Mouse (Mus musculus): ENCODE measurements around the gene Ap3m1. TPM values are rescaled to one million over a fixed set of nuclear protein-coding genes. Genes with fewer than 3 reads are reported as not detected.

The Ap3m1 gene
- total RNA-seq, 2 experiments from 2014 or later, result 34.6 to 41.0 TPM

DNA sequence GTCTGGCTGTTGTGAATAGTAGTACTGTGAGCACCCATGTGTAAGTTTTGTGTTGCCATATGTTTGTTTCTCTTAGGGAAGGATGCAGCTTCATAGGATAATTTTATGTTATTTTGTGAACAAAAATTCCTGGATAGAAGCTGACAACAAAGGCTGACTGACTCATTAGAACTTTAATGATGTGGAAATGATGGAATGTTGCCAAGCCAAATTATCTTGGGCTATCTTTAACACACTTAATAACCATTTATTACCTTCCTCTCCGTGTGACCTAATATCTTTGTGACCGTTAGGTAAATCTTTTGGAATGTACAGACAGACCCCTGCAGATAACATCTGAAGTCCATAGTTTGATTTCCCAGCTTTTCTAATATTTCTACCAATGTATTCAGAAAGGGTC lies 33.8 kb upstream of the Ap3m1 start:
- TF ChIP-seq CTCF (IDR thresholded peaks at IDR 0.05), result no peak
- intact Hi-C loops (cut with DNase I), result no loop called here
- peak overlapping the region; percentile 82 for H3K27ac ChIP-seq
- DNase-seq, result no peak
- no peak overlapping the region for H3K4me3 ChIP-seq

- intact Hi-C loops (cut with DNase I), result no loop called here
- 0 out of 2 replicates have a peak overlapping the region, but pooled peaks have one; percentile 82 for H3K27ac ChIP-seq
These were observed 33.4 kb upstream of the Ap3m1 start for GRCm38 (mm10) chr14:21085666-21086065.

GRCm38 (mm10) chr14:21082823-21083222 lies 30.5 kb upstream of the Ap3m1 start:
- no peak for TF ChIP-seq CTCF (IDR thresholded peaks at IDR 0.05)
- no peak overlapping the region for H3K27ac ChIP-seq
- no peak for DNase-seq
- no peak overlapping the region for H3K4me3 ChIP-seq
- intact Hi-C loops (cut with DNase I), result no loop called here

More at GRCm38 (mm10) chr14:21085666-21086065, 33.4 kb upstream of the Ap3m1 start:
- no peak for DNase-seq
- TF ChIP-seq CTCF (IDR thresholded peaks at IDR 0.05), result no peak
- H3K4me3 ChIP-seq, result no peak overlapping the region

GRCm38 (mm10) chr14:21078511-21078910 lies 26.2 kb upstream of the Ap3m1 start:
- TF ChIP-seq CTCF (IDR thresholded peaks at IDR 0.05), result no peak
- no peak overlapping the region for H3K4me3 ChIP-seq
- intact Hi-C loops (cut with DNase I), result no loop called here
- H3K27ac ChIP-seq, result no peak overlapping the region
- DNase-seq, result no peak

GRCm38 (mm10) chr14:21077939-21078338 lies 25.6 kb upstream of the Ap3m1 start:
- no peak overlapping the region for H3K4me3 ChIP-seq
- DNase-seq, result no peak
- intact Hi-C loops (cut with DNase I), result no loop called here
- TF ChIP-seq CTCF (IDR thresholded peaks at IDR 0.05), result no peak
- H3K27ac ChIP-seq, result no peak overlapping the region; the same call in 1 of the 2 replicates

GRCm38 (mm10) chr14:21076501-21077194 lies 24.3 kb upstream of the Ap3m1 start:
- H3K27ac ChIP-seq, result peak overlapping the region; percentile 94
- H3K4me3 ChIP-seq, result peak overlapping the region; percentile 77
- no peak for TF ChIP-seq CTCF (IDR thresholded peaks at IDR 0.05)
- intact Hi-C loops (cut with DNase I), result no loop called here
- DNase-seq, result no peak

DNA sequence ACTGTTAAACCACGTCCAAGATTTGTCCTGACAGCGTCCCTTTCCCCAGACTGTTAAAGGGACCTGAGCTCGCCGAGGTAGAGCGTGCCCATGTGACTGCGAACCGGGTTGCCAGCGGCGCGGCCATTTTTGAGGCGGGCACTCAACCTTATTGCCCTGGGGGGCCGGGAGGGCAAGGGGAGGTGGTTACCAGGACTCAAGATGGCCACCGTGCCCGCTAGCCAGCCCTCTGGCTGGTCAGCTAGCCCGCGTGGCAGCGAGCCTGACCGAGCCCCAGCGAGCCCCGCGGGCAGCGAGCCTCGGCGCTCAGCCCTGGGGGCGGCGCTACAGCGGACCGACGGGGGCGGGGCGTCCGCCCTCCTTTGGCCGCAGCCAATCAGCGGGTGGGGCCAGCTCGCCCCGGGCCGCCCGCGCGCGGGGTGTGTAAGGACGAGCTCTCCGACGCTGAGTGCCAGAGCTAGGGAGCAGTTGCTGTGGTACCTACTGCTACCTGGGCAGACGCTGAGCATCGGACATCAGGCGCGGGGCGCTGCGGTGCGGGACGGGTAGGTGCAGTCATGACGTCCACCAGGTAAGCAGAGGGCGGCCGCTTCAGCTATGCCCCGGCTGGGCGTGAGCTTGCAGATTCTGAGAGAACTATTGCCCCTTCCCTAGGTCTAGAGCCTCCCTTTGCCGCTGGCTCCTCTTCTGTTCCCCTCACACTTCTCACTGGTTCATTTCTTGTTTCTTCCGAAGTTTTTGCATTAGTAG lies 23.6 kb upstream of the Ap3m1 start:
- Histone ChIP-seq H3K4me3 (peak overlapping the region; percentile 77), H3K27ac (peak overlapping the region; percentile 94)
- DNase-seq, result peak; percentile 96
- intact Hi-C loops (cut with DNase I), result loop anchor here (2.0 kb wide), 1 partner anchor 23 kb away; the partner anchor contains the start of genes Adk and Ap3m1
- TF ChIP-seq CTCF (IDR thresholded peaks at IDR 0.05), result no peak; the same call in 1 of the 2 replicates

GRCm38 (mm10) chr14:21074398-21075320 lies 22.4 kb upstream of the Ap3m1 start:
- H3K27ac ChIP-seq, result peak overlapping the region; percentile 94
- intact Hi-C loops (cut with DNase I), result loop anchor here (2.0 kb wide), 1 partner anchor 22 kb away; the partner anchor contains the start of genes Adk and Ap3m1
- no peak for TF ChIP-seq CTCF (IDR thresholded peaks at IDR 0.05)

DNA sequence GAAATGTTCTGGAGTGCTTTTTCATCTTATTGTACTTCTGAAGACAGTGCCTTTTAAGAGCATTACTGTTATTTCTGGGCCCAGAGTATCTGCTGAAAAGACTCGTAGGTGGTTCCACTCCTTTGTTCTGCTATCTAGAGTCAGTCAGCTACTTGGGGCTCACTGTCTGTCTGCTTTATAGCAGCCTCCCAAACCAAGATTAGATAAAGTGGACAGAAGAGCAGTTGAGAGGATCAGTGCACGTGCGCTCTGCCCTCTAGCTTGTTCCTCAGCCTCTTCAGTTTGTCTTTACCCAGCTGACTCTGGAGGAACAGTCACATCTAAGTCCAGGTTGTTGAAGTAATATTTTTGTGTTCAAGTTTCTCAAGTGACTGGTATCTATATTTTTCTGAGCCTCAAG lies 21.7 kb upstream of the Ap3m1 start:
- DNase-seq, result no peak
- H3K4me3 ChIP-seq, result no peak overlapping the region
- intact Hi-C loops (cut with DNase I), result loop anchor here (2.0 kb wide), 1 partner anchor 21 kb away; the partner anchor contains the start of genes Adk and Ap3m1
- H3K27ac ChIP-seq, result peak overlapping the region; percentile 94
- TF ChIP-seq CTCF (IDR thresholded peaks at IDR 0.05), result no peak

More at GRCm38 (mm10) chr14:21074398-21075320, 22.4 kb upstream of the Ap3m1 start:
- H3K4me3 ChIP-seq, result peak overlapping the region; percentile 77
- no peak for DNase-seq

DNA sequence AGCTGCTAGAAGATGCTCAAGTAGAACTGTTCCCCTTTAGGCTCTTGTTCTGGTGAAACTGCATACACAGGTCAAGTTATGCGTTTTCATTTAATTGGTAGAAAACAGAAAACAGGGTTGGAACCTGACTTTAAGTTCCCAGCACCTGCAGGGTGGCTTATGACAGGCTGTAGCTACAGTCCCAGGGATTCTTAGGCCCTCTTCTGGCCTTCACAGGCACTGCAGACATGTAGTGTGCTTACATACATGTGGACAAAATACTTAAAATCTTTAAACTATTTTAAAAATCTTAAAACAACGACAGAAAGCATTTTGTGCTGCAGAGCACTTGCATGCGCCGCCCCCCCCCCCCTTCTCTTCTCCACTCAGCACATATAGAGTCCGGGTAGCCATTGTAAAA lies 17.3 kb upstream of the Ap3m1 start:
- intact Hi-C loops (cut with DNase I), result no loop called here
- no peak for DNase-seq
- Histone ChIP-seq H3K4me3 (no peak overlapping the region), H3K27ac (no peak overlapping the region)
- TF ChIP-seq CTCF (IDR thresholded peaks at IDR 0.05), result peak; percentile 33; the same call in 1 of the 2 replicates

GRCm38 (mm10) chr14:21065490-21066162 lies 13.3 kb upstream of the Ap3m1 start:
- intact Hi-C loops (cut with DNase I), result no loop called here
- no peak overlapping the region for H3K4me3 ChIP-seq

More at GRCm38 (mm10) chr14:21065490-21066162, 13.3 kb upstream of the Ap3m1 start:
- H3K27ac ChIP-seq, result peak overlapping the region; percentile 20; the same call in 1 of the 2 replicates
- no peak for DNase-seq
- no peak for TF ChIP-seq CTCF (IDR thresholded peaks at IDR 0.05)

Measured in gastrocnemius, adult 2 months (tissue).